Mouse (Mus musculus) hematopoietic stem cell, adult 5-6 weeks (primary cell): ENCODE measurements at regions not wholly inside any gene's neighbourhood (a gene's known extent, or its start where the extent isn't known, plus 50 kb on each side); places are given as distances from the start of the nearest gene placed in this dataset.

Experiments
- ATAC-seq, 2 experiments: fragments of 125-278 bp in 1 of 2; replicated peaks in 1 of 2; 2 replicates each; pipeline ENCODE4 v1.8.0; 2016 to 2017; ENCODE audit warnings: inconsistent platforms in 2 of 2, mild to moderate bottlenecking in 2 of 2, moderate number of reproducible peaks in 2 of 2, low read depth in 1 of 2, moderate TSS enrichment in 1 of 2; ENCODE audit not compliant: low FRiP score in 2 of 2, poor library complexity in 2 of 2, severe bottlenecking in 2 of 2, insufficient read depth in 1 of 2, low TSS enrichment in 1 of 2

GRCm38 (mm10) chr3:61849317-61849716 is 483.6 kb upstream of the B430305J03Rik start:
- no peak for ATAC-seq

GRCm38 (mm10) chr3:61846703-61847102 is 481.0 kb upstream of the B430305J03Rik start:
- ATAC-seq: no peak

GRCm38 (mm10) chr3:61839355-61840009 is 473.7 kb upstream of the B430305J03Rik start:
- ATAC-seq: peak; percentile 27 to 56; a peak in 1 of 4 replicates

DNA sequence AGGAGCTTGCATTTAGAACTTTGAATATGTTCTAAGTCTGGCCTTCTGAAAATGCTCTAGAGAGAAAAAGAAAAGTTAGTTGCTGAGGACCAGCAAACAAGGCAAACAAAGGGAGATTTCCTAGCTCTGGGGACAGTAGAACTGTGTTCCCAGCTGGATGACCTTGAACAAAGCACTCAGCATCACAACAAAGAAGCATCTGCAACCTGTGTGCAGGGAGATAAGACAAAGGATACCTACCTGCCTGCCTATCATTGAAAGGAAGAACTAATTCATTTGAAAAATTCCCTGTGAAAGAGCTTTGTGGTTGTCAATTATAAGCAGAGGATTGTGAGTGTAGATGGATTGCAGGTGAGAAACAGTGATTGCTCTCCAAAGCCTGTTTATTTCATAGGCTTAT is 451.1 kb upstream of the B430305J03Rik start:
- ATAC-seq: no peak

GRCm38 (mm10) chr3:61796021-61796420 is 430.3 kb upstream of the B430305J03Rik start:
- no peak for ATAC-seq

DNA sequence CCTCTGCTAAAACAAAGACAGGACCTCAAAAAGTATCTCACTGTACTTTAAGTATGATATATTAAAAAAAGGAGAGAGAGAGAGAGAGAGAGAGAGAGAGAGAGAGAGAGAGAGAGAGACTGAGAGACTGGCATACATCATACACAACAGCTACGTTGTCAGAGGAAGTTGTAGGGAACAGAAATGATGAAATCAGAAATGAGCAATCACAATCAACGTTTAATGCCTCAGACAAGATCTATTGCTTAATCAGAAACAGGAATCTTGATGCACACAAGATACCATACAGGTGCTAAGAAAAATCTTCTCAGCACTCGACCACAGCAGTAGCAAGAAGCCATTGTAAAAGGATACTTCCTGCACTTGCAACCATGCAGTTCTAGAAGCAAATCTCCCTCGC is 424.9 kb upstream of the B430305J03Rik start:
- ATAC-seq: no peak
